8 mouse cellular contexts compared by ENCODE assay signal in genomic region chr10:96686659-96687440, GRCm38 (mm10).
DNase-seq lines count a peak whose midpoint lies in the region; ATAC-seq and TF ChIP-seq lines count a peak whose summit lies in the region.

No protein-coding gene starts in this region.

- H3K9me3 ChIP-seq in heart, postnatal 0 days (replicated peaks; ENCODE audit: control insufficient read depth, low read length) = no peaks in the 10 kb centered on the region
- H3K9me3 ChIP-seq in limb, embryonic 14.5 days (ENCODE audit: control insufficient read depth, low read length) = no peaks in the 10 kb centered on the region

- H3K4me1 ChIP-seq in heart, postnatal 0 days (ENCODE audit: control insufficient read depth, insufficient read depth) = peaks cover 18% of the 10 kb centered on the region
- H3K4me1 ChIP-seq in limb, embryonic 14.5 days (ENCODE audit: control insufficient read depth, insufficient read depth, low read length) = peaks cover 19% of the 10 kb centered on the region

- no peaks in the 10 kb centered on the region for H3K36me3 ChIP-seq in heart, postnatal 0 days (replicated peaks; ENCODE audit: control insufficient read depth, insufficient read depth, low read length)
- H3K36me3 ChIP-seq in limb, embryonic 14.5 days (ENCODE audit: control insufficient read depth, insufficient read depth, low read length) = no peaks in the 10 kb centered on the region

- H3K9ac ChIP-seq in heart, postnatal 0 days (replicated peaks; ENCODE audit: low read depth, low read length) = no peak overlapping the region
- H3K9ac ChIP-seq in limb, embryonic 14.5 days (ENCODE audit: low read depth, low read length, severe bottlenecking) = no peak overlapping the region

- WGBS in heart, postnatal 0 days = 60% methylated on average over 6 of the region's 6 CpGs
- WGBS in limb, embryonic 14.5 days = 39% methylated on average over 6 of the region's 6 CpGs

- TF ChIP-seq EP300 in heart, postnatal 0 days (IDR thresholded peaks at IDR 0.05; ENCODE audit: low read depth) = no peak

- no peaks in the 10 kb centered on the region for H3K27me3 ChIP-seq in Patski
- no peaks in the 10 kb centered on the region for H3K27me3 ChIP-seq in heart, postnatal 0 days (ENCODE audit: control insufficient read depth, insufficient read depth, low read length)
- no peaks in the 10 kb centered on the region for H3K27me3 ChIP-seq in limb, embryonic 14.5 days (ENCODE audit: control insufficient read depth, insufficient read depth, low read length)

- in situ Hi-C loops in Patski (cut with MboI; ENCODE audit: low pct_unique_long_range_greater_than_20kb) = loop anchor here (5.0 kb wide), 1 partner anchor 55 kb away; no protein-coding TSS in a partner anchor

- peak; percentile 77 for ATAC-seq in Patski
- ATAC-seq in heart, postnatal 0 days (ENCODE audit: insufficient read depth, low read depth) = no peak; the same call in 1 of the 2 replicates
- ATAC-seq in limb, embryonic 14.5 days (ENCODE audit: low FRiP score, low read depth) = peak; percentile 88

- POLR2A ChIA-PET in Patski (lab: Charles Lee) = interaction anchor here (0.7 to 1.7 kb wide), 2 partner anchors 64 to 247 kb away, joined by 3 to 5 read pairs; no protein-coding TSS in a partner anchor

- H3K4me3 ChIP-seq in heart, postnatal 0 days (ENCODE audit: low read depth, low read length) = no peak overlapping the region
- no peak overlapping the region for H3K4me3 ChIP-seq in limb, embryonic 14.5 days (replicated peaks; ENCODE audit: low read length)

- TF ChIP-seq POLR2A in limb, embryonic 14.5 days (IDR thresholded peaks at IDR 0.05; ENCODE audit: borderline replicate concordance, extremely low read depth, insufficient read depth, insufficient read length) = no peak

- CTCF ChIA-PET in Patski (lab: Charles Lee) = interaction anchor here (1.0 to 2.7 kb wide), 6 partner anchors 19 to 555 kb away, joined by 3 to 6 read pairs (median 3); no protein-coding TSS in a partner anchor

- no peak overlapping the region for H3K27ac ChIP-seq in heart, postnatal 0 days (ENCODE audit: low read depth)
- H3K27ac ChIP-seq in limb, embryonic 14.5 days (replicated peaks; ENCODE audit: low read depth, low read length) = peak overlapping the region; percentile 9

- no peak for TF ChIP-seq CTCF in Patski (IDR thresholded peaks at IDR 0.05)
- no peak for TF ChIP-seq CTCF in heart, postnatal 0 days (IDR thresholded peaks at IDR 0.05; ENCODE audit: low read depth)

- DNase-seq in cerebellum, postnatal 25 days = peak; percentile 15 to 35
- no peak for DNase-seq in cerebellum, adult 11 months
- DNase-seq in Patski (ENCODE audit: low read depth, low spot score) = peak; percentile 86
- DNase-seq in heart, postnatal 0 days (ENCODE audit: low spot score) = peak; percentile 50
- peak; percentile 90 for DNase-seq in limb, embryonic 14.5 days (ENCODE audit: low spot score)
- peak; percentile 45 for DNase-seq in skeletal muscle tissue, adult 2 months (ENCODE audit: low read depth, low spot score)
- no peak for DNase-seq in right cerebral cortex, postnatal 36 days (ENCODE audit: low spot score in 2 of 2)
- DNase-seq in frontal cortex, postnatal 25 days (ENCODE audit: low spot score in 2 of 2) = no peak

- H3K4me2 ChIP-seq in heart, postnatal 0 days (ENCODE audit: low read depth, low read length) = no peak overlapping the region
- H3K4me2 ChIP-seq in limb, embryonic 14.5 days (replicated peaks; ENCODE audit: low read depth, low read length, severe bottlenecking) = no peak overlapping the region; the same call in 1 of the 2 replicates

Comparison
In these comparisons a context has a peak if more than half of its experiments do, and no peak if none do; other contexts are left out.
1. DNase-seq: peak in cerebellum, postnatal 25 days (2 of 2), Patski (single experiment), heart, postnatal 0 days (single experiment), limb, embryonic 14.5 days (single experiment) and skeletal muscle tissue, adult 2 months (single experiment); none in cerebellum, adult 11 months (single experiment), right cerebral cortex, postnatal 36 days (0 of 2) and frontal cortex, postnatal 25 days (0 of 2).